Mouse (Mus musculus) left cerebral cortex, adult 18-20 months (tissue): ENCODE measurements at regions not wholly inside any gene's neighbourhood (a gene's known extent, or its start where the extent isn't known, plus 50 kb on each side); places are given as distances from the start of the nearest gene placed in this dataset.

Source experiments
- DNase-seq, 2 experiments: peaks; one replicate each; pipeline ENCODE4 v3.0.0; 2021 to 2022; ENCODE audit warnings: low spot score in 2 of 2, mixed read lengths in 1 of 2

- DNase-seq: no peak
Measured at GRCm38 (mm10) chr12:49945628-49946220, 560.8 kb downstream of the Gm43517 start.

GRCm38 (mm10) chr12:49946752-49947260 is 561.8 kb downstream of the Gm43517 start:
- DNase-seq: no peak

- DNase-seq: no peak
Measured at GRCm38 (mm10) chr12:49950986-49951385, 566.0 kb downstream of the Gm43517 start.

- peak; percentile 53 to 62 for DNase-seq
Measured at GRCm38 (mm10) chr12:49951821-49952220, 566.8 kb downstream of the Gm43517 start.

GRCm38 (mm10) chr12:49968072-49968471 is 583.1 kb downstream of the Gm43517 start:
- DNase-seq: no peak

- no peak for DNase-seq
Measured at GRCm38 (mm10) chr12:49969546-49969945, 584.6 kb downstream of the Gm43517 start.

GRCm38 (mm10) chr12:49974591-49975323 is 589.8 kb downstream of the Gm43517 start:
- no peak for DNase-seq

GRCm38 (mm10) chr12:49975553-49975952 is 590.6 kb downstream of the Gm43517 start:
- DNase-seq: no peak

GRCm38 (mm10) chr12:49992501-49993079 is 607.6 kb downstream of the Gm43517 start:
- DNase-seq: peak; percentile 7 to 19

GRCm38 (mm10) chr12:50038808-50039374 is 610.0 kb downstream of the Prkd1 start:
- peak in 1 of 2 experiments; percentile 3 for DNase-seq

DNA sequence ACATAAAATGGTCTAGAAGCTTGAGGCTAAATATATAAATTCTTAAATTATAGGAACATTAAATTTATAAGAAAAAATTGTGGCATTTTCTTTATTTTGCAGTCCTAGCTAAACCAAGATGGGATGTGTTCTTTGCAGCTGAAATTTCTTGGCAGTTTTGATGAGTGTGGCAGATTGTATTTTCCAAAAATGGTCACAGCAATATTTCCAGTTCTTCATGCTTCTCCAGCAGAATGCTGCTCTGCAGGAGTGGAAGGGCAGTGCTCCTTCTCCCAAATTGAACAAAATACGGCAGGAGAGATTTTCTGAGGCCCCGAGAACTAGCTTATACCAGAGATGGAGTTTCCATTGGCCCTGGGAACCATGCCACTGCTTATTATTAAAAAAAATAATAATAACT is 587.6 kb downstream of the Prkd1 start:
- no peak for DNase-seq

- no peak for DNase-seq
Measured at GRCm38 (mm10) chr12:50066394-50066793, 582.5 kb downstream of the Prkd1 start.

DNA sequence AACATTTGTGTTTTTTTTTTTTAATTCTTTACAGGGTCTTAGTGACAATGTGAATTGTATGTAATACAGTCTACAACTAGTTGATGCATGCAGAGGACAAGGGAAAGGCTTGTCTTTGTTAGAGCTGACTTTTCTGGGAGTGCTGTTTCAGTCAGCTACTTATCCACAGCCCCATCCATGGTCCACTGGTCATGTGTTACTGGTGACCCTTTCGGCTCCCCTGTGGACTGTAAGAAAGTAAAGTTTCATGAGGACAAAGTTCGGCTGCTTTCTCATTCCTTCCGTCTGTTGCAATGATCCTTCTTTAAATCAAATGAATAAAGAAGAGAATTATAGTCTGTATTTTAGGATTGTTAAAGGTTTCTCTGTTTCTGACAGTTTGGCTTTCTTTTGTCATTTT is 577.1 kb downstream of the Prkd1 start:
- DNase-seq: no peak

DNA sequence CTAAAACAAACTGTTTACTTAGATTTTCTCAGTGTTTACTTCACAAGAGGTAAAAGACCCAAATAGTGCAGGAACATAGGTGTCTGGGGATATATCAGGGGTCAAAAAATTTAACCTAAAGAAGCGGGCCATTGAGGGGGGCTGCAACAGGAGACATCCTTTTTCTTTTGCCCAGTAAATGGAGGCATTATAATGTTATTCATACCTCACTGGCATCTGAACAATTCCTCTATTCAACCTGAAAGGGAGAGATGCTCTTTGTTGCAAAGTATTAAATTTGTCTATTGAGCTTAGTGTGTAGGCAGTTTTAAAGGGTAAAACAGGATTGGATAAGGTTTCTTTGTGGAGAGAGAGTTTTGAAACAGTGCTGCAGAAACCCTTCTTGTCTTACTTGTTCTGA is 576.5 kb downstream of the Prkd1 start:
- DNase-seq: no peak

- DNase-seq: peak; percentile 63 to 65
Measured at GRCm38 (mm10) chr12:50073684-50074083, 575.2 kb downstream of the Prkd1 start.

DNA sequence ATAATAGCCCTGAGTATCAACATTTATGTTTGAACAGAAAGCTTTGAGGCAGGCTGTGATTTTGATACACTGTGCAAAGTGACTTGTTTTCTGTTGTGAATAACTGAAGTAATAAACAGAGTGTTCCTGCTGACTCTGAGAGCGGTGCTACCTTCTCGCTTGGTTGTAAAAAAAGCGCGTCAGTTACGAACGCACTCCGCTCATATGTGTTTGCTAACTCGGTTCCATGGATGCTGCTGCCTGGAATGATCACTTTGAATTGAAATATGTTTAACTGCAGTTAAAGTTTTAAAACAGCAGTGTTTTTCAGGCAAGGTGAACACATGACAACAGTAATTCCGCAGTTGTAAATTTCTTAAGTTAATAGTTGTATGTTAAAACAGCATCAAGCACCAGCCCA is 567.7 kb downstream of the Prkd1 start:
- no peak for DNase-seq

DNA sequence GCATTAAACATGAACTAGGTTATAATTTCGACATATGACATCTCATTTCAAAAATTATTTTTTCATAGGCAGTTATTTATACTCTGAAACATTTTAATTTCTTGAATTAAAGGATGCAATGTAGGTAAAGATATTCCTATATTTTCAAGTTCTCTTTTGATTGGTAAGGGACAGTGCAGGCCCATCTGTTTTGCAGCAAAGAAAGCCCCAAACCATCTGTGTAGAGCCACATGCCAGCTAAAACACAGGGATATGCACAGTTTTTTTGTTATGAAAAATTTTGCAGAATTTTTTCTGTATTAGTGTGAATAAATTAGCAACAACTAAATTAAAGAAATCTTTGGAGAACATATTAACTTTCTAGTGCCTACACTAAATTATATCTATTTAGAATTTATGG is 567.3 kb downstream of the Prkd1 start:
- peak; percentile 13 to 32 for DNase-seq

GRCm38 (mm10) chr12:50084517-50084916 is 564.4 kb downstream of the Prkd1 start:
- no peak for DNase-seq

DNA sequence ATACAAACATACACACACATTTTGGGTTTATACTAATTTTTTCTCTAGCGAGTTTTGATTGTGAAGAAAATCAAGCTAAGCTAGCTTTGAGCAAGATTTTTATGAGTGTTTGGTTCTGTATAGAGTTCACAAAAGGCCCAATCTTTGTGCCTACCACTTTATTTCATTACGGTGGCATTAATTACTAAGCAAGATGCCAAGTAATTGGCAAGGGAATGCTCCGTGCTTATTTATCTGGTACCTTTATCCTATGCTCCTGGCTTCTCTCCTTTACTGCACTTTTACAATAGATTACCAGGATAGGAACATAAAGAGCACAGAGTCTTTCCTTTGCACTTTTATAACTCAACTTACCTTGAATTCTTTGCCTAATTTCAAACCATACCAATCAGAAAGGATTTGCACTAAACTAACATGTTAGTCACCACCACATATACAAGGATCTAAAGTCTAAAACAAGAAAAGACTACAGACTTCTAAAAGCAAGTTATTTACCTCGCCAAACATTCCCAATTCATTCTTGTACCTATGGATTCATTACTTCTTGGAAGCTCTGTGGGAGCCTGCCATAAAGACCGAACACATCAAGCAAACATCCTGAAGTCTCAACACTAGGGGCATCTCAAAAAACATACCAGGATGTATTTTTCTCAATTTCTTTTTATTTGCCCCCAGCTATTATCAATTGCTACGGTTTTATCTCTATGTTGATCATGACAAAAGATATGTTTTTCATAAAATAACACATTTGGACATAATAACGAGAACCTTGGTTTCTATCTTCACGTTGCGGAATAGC is 537.5 kb downstream of the Prkd1 start:
- DNase-seq: no peak

GRCm38 (mm10) chr12:50112081-50112491 is 536.8 kb downstream of the Prkd1 start:
- DNase-seq: peak; percentile 49 to 56

- no peak for DNase-seq
Measured at GRCm38 (mm10) chr12:50115855-50116254, 533.0 kb downstream of the Prkd1 start.
